In genomic region chr4:145105319-145105718, GRCm38 (mm10) we compare ENCODE assay signal across 14 mouse cellular contexts.
DNase-seq lines count a peak whose midpoint lies in the region; ATAC-seq lines count a peak whose summit lies in the region.
"Had no signal": no experiment of that assay in that cellular context is flagged by ENCODE, and none has a peak within 500 bp of the region (broad histone marks: within the 10 kb centered on the region; RNA-seq: fewer than 3 reads in every experiment).

No protein-coding gene starts in this region.

- no peak for ATAC-seq in hindbrain, embryonic 16.5 days
- ATAC-seq in midbrain, embryonic 13.5 days: no peak; the same call in 1 of the 2 replicates
- no peak for ATAC-seq in midbrain, embryonic 16.5 days
- no peak for ATAC-seq in hindbrain, embryonic 12.5 days (ENCODE audit: low FRiP score)

- no peak overlapping the region for H3K4me2 ChIP-seq in hindbrain, embryonic 16.5 days (ENCODE audit: low read length)
- no peak overlapping the region for H3K4me2 ChIP-seq in midbrain, embryonic 13.5 days (replicated peaks)
- H3K4me2 ChIP-seq in midbrain, embryonic 16.5 days (ENCODE audit: low read length): no peak overlapping the region
- H3K4me2 ChIP-seq in hindbrain, embryonic 12.5 days (replicated peaks): no peak overlapping the region
- H3K4me2 ChIP-seq: embryonic facial prominence, embryonic 12.5 days; heart, embryonic 15.5 days had no signal

- peaks cover 26% of the 10 kb centered on the region for H3K4me1 ChIP-seq in hindbrain, embryonic 10.5 days (replicated peaks)
- no peaks in the 10 kb centered on the region for H3K4me1 ChIP-seq in hindbrain, embryonic 16.5 days (ENCODE audit: control insufficient read depth, insufficient read depth, low read depth, low read length)
- H3K4me1 ChIP-seq in midbrain, embryonic 13.5 days (replicated peaks): peaks cover 11% of the 10 kb centered on the region
- no peaks in the 10 kb centered on the region for H3K4me1 ChIP-seq in midbrain, embryonic 16.5 days (ENCODE audit: control insufficient read depth, insufficient read depth, low read length)
- peaks cover 6% of the 10 kb centered on the region; the same call in 1 of the 2 replicates for H3K4me1 ChIP-seq in hindbrain, embryonic 12.5 days
- H3K4me1 ChIP-seq: embryonic facial prominence, embryonic 12.5 days; heart, embryonic 15.5 days; megakaryocyte, embryonic 14.5 days had no signal

- no peaks in the 10 kb centered on the region for H3K9me3 ChIP-seq in hindbrain, embryonic 10.5 days
- no peaks in the 10 kb centered on the region for H3K9me3 ChIP-seq in hindbrain, embryonic 16.5 days (ENCODE audit: control insufficient read depth, low read length)
- no peaks in the 10 kb centered on the region for H3K9me3 ChIP-seq in midbrain, embryonic 13.5 days
- no peaks in the 10 kb centered on the region for H3K9me3 ChIP-seq in midbrain, embryonic 16.5 days (replicated peaks; ENCODE audit: control insufficient read depth, low read length, poor library complexity, severe bottlenecking)
- H3K9me3 ChIP-seq in hindbrain, embryonic 12.5 days (replicated peaks): no peaks in the 10 kb centered on the region
- H3K9me3 ChIP-seq: embryonic facial prominence, embryonic 12.5 days; heart, embryonic 15.5 days; megakaryocyte, embryonic 14.5 days had no signal

- DNase-seq in hindbrain, embryonic 10.5 days (ENCODE audit: low spot score): no peak
- peak; percentile 41 for DNase-seq in telencephalon, adult 2 months (ENCODE audit: low read depth, low spot score)
- no peak for DNase-seq in heart, adult 8-10 months (ENCODE audit: low spot score)
- DNase-seq: adrenal gland, postnatal 36 days; cerebellum, postnatal 36 days; kidney, adult 11 months had no signal

- H3K9ac ChIP-seq in hindbrain, embryonic 16.5 days (ENCODE audit: low read depth, low read length): no peak overlapping the region
- no peak overlapping the region for H3K9ac ChIP-seq in midbrain, embryonic 13.5 days (replicated peaks)
- no peak overlapping the region for H3K9ac ChIP-seq in midbrain, embryonic 16.5 days (ENCODE audit: low read depth, low read length)
- no peak overlapping the region for H3K9ac ChIP-seq in hindbrain, embryonic 12.5 days
- H3K9ac ChIP-seq: embryonic facial prominence, embryonic 12.5 days; heart, embryonic 15.5 days had no signal

- peak overlapping the region; percentile 81 for H3K27ac ChIP-seq in hindbrain, embryonic 10.5 days
- no peak overlapping the region; the same call in 1 of the 2 replicates for H3K27ac ChIP-seq in hindbrain, embryonic 16.5 days (ENCODE audit: low read depth, low read length)
- peak overlapping the region; percentile 58 for H3K27ac ChIP-seq in midbrain, embryonic 13.5 days
- no peak overlapping the region for H3K27ac ChIP-seq in midbrain, embryonic 16.5 days (ENCODE audit: low read length)
- peak overlapping the region; percentile 52 for H3K27ac ChIP-seq in hindbrain, embryonic 12.5 days
- H3K27ac ChIP-seq: embryonic facial prominence, embryonic 12.5 days; heart, embryonic 15.5 days had no signal

- WGBS in hindbrain, embryonic 10.5 days: 53% methylated on average over 6 of the region's 6 CpGs
- WGBS in hindbrain, embryonic 16.5 days: 29% methylated on average over 6 of the region's 6 CpGs
- WGBS in midbrain, embryonic 13.5 days: 45% methylated on average over 6 of the region's 6 CpGs
- 38% methylated on average over 6 of the region's 6 CpGs for WGBS in midbrain, embryonic 16.5 days
- 45% methylated on average over 6 of the region's 6 CpGs for WGBS in hindbrain, embryonic 12.5 days

- no peaks in the 10 kb centered on the region for H3K27me3 ChIP-seq in hindbrain, embryonic 10.5 days (ENCODE audit: insufficient read depth, poor library complexity, severe bottlenecking)
- H3K27me3 ChIP-seq in hindbrain, embryonic 16.5 days (replicated peaks; ENCODE audit: control insufficient read depth, insufficient read depth, low read length): no peaks in the 10 kb centered on the region
- H3K27me3 ChIP-seq in midbrain, embryonic 13.5 days: no peaks in the 10 kb centered on the region
- no peaks in the 10 kb centered on the region for H3K27me3 ChIP-seq in midbrain, embryonic 16.5 days (ENCODE audit: control insufficient read depth, insufficient read depth, low read depth, low read length)
- H3K27me3 ChIP-seq in hindbrain, embryonic 12.5 days: no peaks in the 10 kb centered on the region
- H3K27me3 ChIP-seq: embryonic facial prominence, embryonic 12.5 days; heart, embryonic 15.5 days; megakaryocyte, embryonic 14.5 days had no signal

- H3K36me3 ChIP-seq in hindbrain, embryonic 10.5 days: peaks cover 65% of the 10 kb centered on the region
- peaks cover 36% of the 10 kb centered on the region for H3K36me3 ChIP-seq in hindbrain, embryonic 16.5 days (ENCODE audit: control insufficient read depth, insufficient read depth, low read length)
- H3K36me3 ChIP-seq in midbrain, embryonic 13.5 days: peaks cover 78% of the 10 kb centered on the region
- peaks cover 29% of the 10 kb centered on the region for H3K36me3 ChIP-seq in midbrain, embryonic 16.5 days (ENCODE audit: control insufficient read depth, insufficient read depth, low read length)
- peaks cover 63% of the 10 kb centered on the region for H3K36me3 ChIP-seq in hindbrain, embryonic 12.5 days

- H3K4me3 ChIP-seq in hindbrain, embryonic 10.5 days: no peak overlapping the region
- no peak overlapping the region for H3K4me3 ChIP-seq in hindbrain, embryonic 16.5 days (ENCODE audit: low read length)
- no peak overlapping the region for H3K4me3 ChIP-seq in midbrain, embryonic 13.5 days (replicated peaks)
- H3K4me3 ChIP-seq in midbrain, embryonic 16.5 days (ENCODE audit: low read depth, low read length): no peak overlapping the region
- H3K4me3 ChIP-seq in hindbrain, embryonic 12.5 days: no peak overlapping the region
- H3K4me3 ChIP-seq: embryonic facial prominence, embryonic 12.5 days; heart, embryonic 15.5 days; left cerebral cortex, adult 2 months; megakaryocyte, embryonic 14.5 days had no signal

Comparison
In these comparisons a context has a peak if more than half of its experiments do, and no peak if none do; other contexts are left out.
1. H3K27ac ChIP-seq: peak in hindbrain, embryonic 10.5 days (single experiment), midbrain, embryonic 13.5 days (single experiment) and hindbrain, embryonic 12.5 days (single experiment); none in hindbrain, embryonic 16.5 days (single experiment) and midbrain, embryonic 16.5 days (single experiment).